Mouse (Mus musculus) MEL (cell line): ENCODE results near the gene P4ha1.
"Not testable (repeated sequence)": the region's sequence is repeated elsewhere in the genome, so short reads cannot be mapped to it uniquely, and the experiment has no call there.

Source experiments
- CTCF ChIP-seq, 3 experiments: IDR thresholded peaks in 2 of 3; conservative IDR thresholded peaks in 1 of 3; 2 replicates each; pipeline ENCODE4 v1.5.1; 2011 to 2012; ENCODE audit warnings: low read length in 3 of 3, low read depth in 2 of 3, mild to moderate bottlenecking in 2 of 3, improper control_type of control experiment in 1 of 3, inconsistent platforms in 1 of 3, mixed read lengths in 1 of 3, moderate library complexity in 1 of 3; ENCODE audit not compliant: control insufficient read depth in 1 of 3, insufficient read depth in 1 of 3, poor library complexity in 1 of 3, severe bottlenecking in 1 of 3
- EP300 ChIP-seq, 2 experiments: IDR thresholded peaks; 2 replicates each; pipeline ENCODE4 v1.6.1; 2011; ENCODE audit warnings: improper control_type of control experiment in 2 of 2, low read length in 2 of 2, low read depth in 1 of 2, mild to moderate bottlenecking in 1 of 2
- GATA1 ChIP-seq: IDR thresholded peaks from 2 replicates; pipeline ENCODE4 v1.6.1; 2011; ENCODE audit warnings: low read depth, low read length, improper control_type of control experiment
- MXI1 ChIP-seq: IDR thresholded peaks from 2 replicates; pipeline ENCODE4 v1.6.1; 2011; ENCODE audit warnings: mild to moderate bottlenecking, low read depth, low read length, improper control_type of control experiment
- MYC ChIP-seq: IDR thresholded peaks from 2 replicates; pipeline ENCODE4 v1.6.1; 2011; ENCODE audit warnings: low read depth, mild to moderate bottlenecking, low read length, improper control_type of control experiment, moderate library complexity
- POLR2A ChIP-seq, 2 experiments: IDR thresholded peaks; 2 replicates each; pipeline ENCODE4 v1.6.1; 2011 to 2012; ENCODE audit warnings: low read length in 2 of 2, mild to moderate bottlenecking in 2 of 2, control low read depth in 1 of 2, improper control_type of control experiment in 1 of 2, low read depth in 1 of 2, moderate library complexity in 1 of 2; ENCODE audit not compliant: control insufficient read depth in 1 of 2, insufficient read depth in 1 of 2, poor library complexity in 1 of 2
- POLR2AphosphoS2 ChIP-seq: IDR thresholded peaks from 2 replicates; pipeline ENCODE4 v1.6.1; 2011; ENCODE audit warnings: low read length, improper control_type of control experiment
- RCOR1 ChIP-seq: IDR thresholded peaks from 2 replicates; pipeline ENCODE4 v1.6.1; 2012; ENCODE audit warnings: low read depth, mild to moderate bottlenecking, inconsistent platforms, low read length, improper control_type of control experiment
- SIN3A ChIP-seq: IDR thresholded peaks from 2 replicates; pipeline ENCODE4 v1.6.1; 2012; ENCODE audit warnings: low read length, improper control_type of control experiment, inconsistent platforms
- TAL1 ChIP-seq: IDR thresholded peaks from 2 replicates; pipeline ENCODE4 v1.6.1; 2012; ENCODE audit warnings: mild to moderate bottlenecking, inconsistent platforms, low read length, moderate library complexity, mixed read lengths
- TBP ChIP-seq: IDR thresholded peaks from 2 replicates; pipeline ENCODE4 v1.8.0; 2011; ENCODE audit warnings: low read depth, low read length, improper control_type of control experiment
- ZNF384 ChIP-seq: IDR thresholded peaks from 2 replicates; pipeline ENCODE4 v1.6.1; 2012; ENCODE audit warnings: low read depth, mild to moderate bottlenecking, inconsistent platforms, low read length, improper control_type of control experiment

GRCm38 (mm10) chr10:59395461-59395860 lies 72.4 kb downstream of the P4ha1 start, which contains the start of gene Gm10273:
- TF ChIP-seq EP300 (IDR thresholded peaks at IDR 0.05; ENCODE audit: low read depth in 1 of 2, low read length in 2 of 2); CTCF (IDR thresholded peaks at IDR 0.05 in 2 of 3, conservative IDR thresholded peaks at IDR 0.05 in 1 of 3; ENCODE audit: control insufficient read depth in 1 of 3, insufficient read depth in 1 of 3, low read depth in 2 of 3, low read length in 3 of 3, poor library complexity in 1 of 3, severe bottlenecking in 1 of 3); GATA1; RCOR1; TAL1; MYC; SIN3A; POLR2AphosphoS2; MXI1; POLR2A (IDR thresholded peaks at IDR 0.05; ENCODE audit: control insufficient read depth in 1 of 2, insufficient read depth in 1 of 2, low read depth in 1 of 2, low read length in 2 of 2, poor library complexity in 1 of 2); ZNF384; TBP: not testable (repeated sequence)
